Comparison of ENCODE assay signal across 10 mouse cellular contexts in genomic region chr9:53934179-53934578, GRCm38 (mm10). TPM values are rescaled to one million over a fixed set of nuclear protein-coding genes. Genes with fewer than 3 reads are reported as not detected.
DNase-seq lines count a peak whose midpoint lies in the region; ATAC-seq lines count a peak whose summit lies in the region.
"Had no signal": no experiment of that assay in that cellular context is flagged by ENCODE, and none has a peak within 500 bp of the region (broad histone marks: within the 10 kb centered on the region; RNA-seq: fewer than 3 reads in every experiment).

No protein-coding gene starts in this region.

- no peaks in the 10 kb centered on the region for H3K27me3 ChIP-seq in hindbrain, embryonic 11.5 days (ENCODE audit: control insufficient read depth, insufficient read depth, low read length)
- H3K27me3 ChIP-seq in hindbrain, embryonic 12.5 days: no peaks in the 10 kb centered on the region
- H3K27me3 ChIP-seq: hindbrain, embryonic 15.5 days had no signal

- no peaks in the 10 kb centered on the region for H3K4me1 ChIP-seq in hindbrain, embryonic 11.5 days (replicated peaks; ENCODE audit: control insufficient read depth, insufficient read depth, low read length)
- H3K4me1 ChIP-seq in hindbrain, embryonic 12.5 days: peaks cover 13% of the 10 kb centered on the region
- H3K4me1 ChIP-seq: hindbrain, embryonic 15.5 days had no signal

- ATAC-seq in hindbrain, embryonic 11.5 days (ENCODE audit: low FRiP score): no peak
- no peak for ATAC-seq in hindbrain, embryonic 12.5 days (ENCODE audit: low FRiP score)

- DNase-seq in hindbrain, embryonic 11.5 days (ENCODE audit: low spot score): peak; percentile 63
- DNase-seq in ES-CJ7 (ENCODE audit: low read depth, low spot score): peak; percentile 57
- DNase-seq in cerebellum, adult 11-12 months: peak; percentile 64
- peak; percentile 51 to 84 for DNase-seq in frontal cortex, adult 2 months (ENCODE audit: extremely low spot score in 1 of 2, low spot score in 1 of 2)
- peak; percentile 73 to 84 for DNase-seq in left cerebral cortex, postnatal 14 days (ENCODE audit: low spot score in 2 of 2)
- peak; percentile 71 to 79 for DNase-seq in right cerebral cortex, adult 2 months (ENCODE audit: low spot score in 2 of 2)
- no peak for DNase-seq in spleen, postnatal 4 days (ENCODE audit: low spot score in 2 of 2)

- no peak overlapping the region for H3K27ac ChIP-seq in hindbrain, embryonic 11.5 days (ENCODE audit: low read depth, low read length)
- H3K27ac ChIP-seq in hindbrain, embryonic 12.5 days: no peak overlapping the region
- H3K27ac ChIP-seq: hindbrain, embryonic 15.5 days had no signal

- no peaks in the 10 kb centered on the region for H3K9me3 ChIP-seq in hindbrain, embryonic 11.5 days (ENCODE audit: control insufficient read depth, low read length)
- no peaks in the 10 kb centered on the region for H3K9me3 ChIP-seq in hindbrain, embryonic 12.5 days (replicated peaks)
- H3K9me3 ChIP-seq: hindbrain, embryonic 15.5 days had no signal

- H3K4me2 ChIP-seq in hindbrain, embryonic 11.5 days (replicated peaks; ENCODE audit: low read depth, low read length): no peak overlapping the region
- no peak overlapping the region for H3K4me2 ChIP-seq in hindbrain, embryonic 12.5 days (replicated peaks)
- H3K4me2 ChIP-seq: hindbrain, embryonic 15.5 days had no signal

- 75% methylated on average over 13 of the region's 13 CpGs for WGBS in hindbrain, embryonic 11.5 days
- WGBS in hindbrain, embryonic 12.5 days: 69% methylated on average over 13 of the region's 13 CpGs

- no peak overlapping the region for H3K4me3 ChIP-seq in hindbrain, embryonic 11.5 days (ENCODE audit: low read depth, low read length)
- H3K4me3 ChIP-seq in hindbrain, embryonic 12.5 days: no peak overlapping the region
- H3K4me3 ChIP-seq: hindbrain, embryonic 15.5 days had no signal

- H3K36me3 ChIP-seq in hindbrain, embryonic 11.5 days (ENCODE audit: control insufficient read depth, insufficient read depth, low read length): no peaks in the 10 kb centered on the region
- no peaks in the 10 kb centered on the region for H3K36me3 ChIP-seq in hindbrain, embryonic 12.5 days

- no peak overlapping the region for H3K9ac ChIP-seq in hindbrain, embryonic 11.5 days (ENCODE audit: low read depth, low read length)
- H3K9ac ChIP-seq in hindbrain, embryonic 12.5 days: no peak overlapping the region
- H3K9ac ChIP-seq: hindbrain, embryonic 15.5 days had no signal

- intact Hi-C loops in left cerebral cortex, postnatal 14 days (cut with DNase I): no loop called here

RNA-seq across cellular contexts. Expression of gene Elmod1, which starts 40.9 kb away (rescaled TPM):
- polyA plus RNA-seq in hindbrain, embryonic 11.5 days (2014; fragmentation: Nextera tagmentation; extraction: Ambion mirVana): 2.6 and 3.6 TPM in 2 replicates
- 6.4 and 7.8 TPM in 2 replicates for polyA plus RNA-seq in hindbrain, embryonic 12.5 days (2016; fragmentation: Nextera tagmentation; extraction: Ambion mirVana)
- 137 and 152 TPM in 2 replicates for polyA plus RNA-seq in frontal cortex, adult 2 months (2012; rRNA removed)
- 100 to 1,000 TPM; 181 to 192 TPM for total RNA-seq in left cerebral cortex, postnatal 14 days (2021)
- total RNA-seq: neutrophil, adult 5-6 weeks had no signal

Comparison
In these comparisons a context has a peak if more than half of its experiments do, and no peak if none do; other contexts are left out.
1. DNase-seq: peak in hindbrain, embryonic 11.5 days (single experiment), ES-CJ7 (single experiment), cerebellum, adult 11-12 months (single experiment), frontal cortex, adult 2 months (2 of 2), left cerebral cortex, postnatal 14 days (2 of 2) and right cerebral cortex, adult 2 months (2 of 2); none in spleen, postnatal 4 days (0 of 2).
2. RNA of gene Elmod1, which starts 40.9 kb away (polyA plus RNA-seq): 137 to 152 TPM in frontal cortex, adult 2 months; 6.4 to 7.8 TPM in hindbrain, embryonic 12.5 days and 2.6 to 3.6 TPM in hindbrain, embryonic 11.5 days; every median in the first group is over 10 times any median in the second.